Mouse (Mus musculus) T-helper 17 cell (primary cell): Measurements from ENCODE around the gene Trib2.

ENCODE experiments used
- in situ Hi-C, 2 experiments: fragments of 300-600 bp; cut with MboI, MseI; formaldehyde crosslinking; loops; 1 replicate in 1 of 2; 2 replicates in 1 of 2; pipeline ENCODE4 v1.15.1; 2025; ENCODE audit warnings: high pct_unique_total_duplicates in 2 of 2

Trib2 gene

DNA sequence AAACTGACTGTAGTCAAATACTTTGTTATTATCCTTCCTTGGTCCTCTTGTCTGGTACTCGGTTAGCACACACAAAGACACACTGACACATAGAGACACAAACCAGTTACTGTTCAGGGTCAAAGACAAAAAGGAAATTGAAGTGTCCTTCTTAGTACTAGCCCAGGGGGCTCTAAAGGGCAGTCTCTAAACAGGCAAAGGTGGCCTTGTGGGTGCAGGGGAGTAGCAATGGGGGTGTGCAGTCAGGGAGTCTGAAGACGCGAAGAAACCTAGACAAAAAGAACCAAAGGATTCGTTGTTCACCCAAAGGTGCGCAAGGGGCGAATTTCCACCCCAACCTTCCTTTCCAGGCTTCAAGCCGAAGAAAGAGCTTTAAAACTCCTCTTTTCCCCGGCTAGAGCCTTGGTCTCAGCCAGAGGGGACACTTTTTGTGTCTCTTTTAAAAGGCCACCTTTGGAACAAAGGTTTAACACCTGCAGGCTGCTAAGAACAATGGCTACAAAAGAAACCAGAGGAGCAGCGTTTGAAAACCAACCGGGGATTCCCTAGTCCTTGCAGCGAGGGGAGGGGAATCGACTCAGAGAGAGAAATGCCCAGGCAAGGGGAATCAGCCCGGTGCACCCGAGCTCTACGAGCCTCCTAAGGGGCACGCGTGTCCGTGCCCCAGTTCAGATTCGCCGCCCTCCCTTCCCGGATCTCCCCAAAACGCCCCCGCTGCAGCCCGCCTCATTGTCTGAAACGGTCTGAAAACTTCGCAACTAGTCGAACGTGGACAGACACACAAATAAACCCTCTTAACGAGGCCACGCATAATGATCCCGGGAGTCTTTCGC, 2.3 kb downstream of the Trib2 start:
- in situ Hi-C loops: loop anchor here (5.0 to 10.0 kb wide), 8 partner anchors 120 to 778 kb away; no protein-coding TSS in a partner anchor

DNA sequence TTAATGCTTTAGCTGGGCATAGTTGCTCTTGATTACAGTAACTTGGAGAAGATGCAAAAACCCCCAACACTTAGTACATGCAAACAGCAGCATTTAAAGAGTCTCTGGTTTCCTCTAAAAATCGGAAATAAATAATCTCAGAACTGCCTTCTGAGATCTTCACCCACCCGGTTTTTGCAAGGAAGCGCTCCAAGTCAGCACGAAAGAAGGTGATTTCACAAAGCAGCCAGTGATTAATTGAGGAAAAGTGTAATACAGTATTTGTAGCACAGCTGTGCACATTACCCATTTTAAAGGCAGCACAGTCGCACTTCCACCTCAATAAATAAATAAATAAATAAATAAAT, 2.9 kb downstream of the Trib2 start:
- in situ Hi-C loops: loop anchor here (10.0 kb wide), 3 partner anchors 121 to 361 kb away; no protein-coding TSS in a partner anchor

GRCm38 (mm10) chr12:15813133-15813818, 3.4 kb downstream of the Trib2 start:
- in situ Hi-C loops: loop anchor here (10.0 kb wide), 3 partner anchors 122 to 362 kb away; no protein-coding TSS in a partner anchor

GRCm38 (mm10) chr12:15812139-15812962, 4.4 kb downstream of the Trib2 start:
- in situ Hi-C loops: loop anchor here (10.0 kb wide), 3 partner anchors 122 to 362 kb away; no protein-coding TSS in a partner anchor

DNA sequence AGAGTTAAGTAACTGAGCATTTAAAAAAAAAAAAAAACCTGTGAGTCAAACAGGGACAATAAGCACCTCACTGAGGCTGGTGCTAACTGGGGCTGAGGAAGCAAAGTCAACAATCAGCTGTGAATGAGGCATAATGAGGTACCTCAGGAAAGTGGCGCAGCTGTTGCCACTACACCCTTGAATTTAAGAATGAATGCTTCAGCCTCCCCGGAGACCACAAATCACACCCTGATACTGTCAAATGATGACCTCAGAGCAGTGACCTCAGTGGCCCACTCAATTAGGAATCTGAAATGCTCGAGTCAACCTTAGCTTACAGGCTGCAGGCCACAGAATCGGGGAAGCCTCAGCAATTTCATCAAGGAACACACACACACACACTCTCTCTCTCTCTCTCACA, 5.0 kb downstream of the Trib2 start:
- in situ Hi-C loops: loop anchor here (10.0 kb wide), 3 partner anchors 123 to 363 kb away; no protein-coding TSS in a partner anchor

DNA sequence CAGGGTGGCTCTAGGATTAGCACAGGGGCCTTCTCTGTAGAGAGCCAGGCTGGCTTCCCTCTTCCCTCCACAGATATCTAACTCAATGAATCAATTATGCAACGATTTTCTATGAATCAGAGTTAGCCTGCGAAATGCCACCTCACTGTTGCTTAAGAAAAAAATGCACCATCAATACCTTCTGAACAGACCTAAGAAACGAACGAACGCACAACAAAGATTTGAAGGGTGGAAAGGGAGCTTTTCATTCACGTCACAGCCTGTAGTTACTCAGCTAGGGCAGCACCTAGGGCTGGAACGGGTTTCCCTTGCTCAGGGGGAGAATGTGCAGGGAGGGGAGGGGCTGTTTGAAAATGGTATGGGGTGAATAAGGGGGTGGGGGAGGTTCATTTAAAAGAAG, 5.8 kb downstream of the Trib2 start:
- in situ Hi-C loops: loop anchor here (10.0 kb wide), 3 partner anchors 124 to 364 kb away; no protein-coding TSS in a partner anchor

DNA sequence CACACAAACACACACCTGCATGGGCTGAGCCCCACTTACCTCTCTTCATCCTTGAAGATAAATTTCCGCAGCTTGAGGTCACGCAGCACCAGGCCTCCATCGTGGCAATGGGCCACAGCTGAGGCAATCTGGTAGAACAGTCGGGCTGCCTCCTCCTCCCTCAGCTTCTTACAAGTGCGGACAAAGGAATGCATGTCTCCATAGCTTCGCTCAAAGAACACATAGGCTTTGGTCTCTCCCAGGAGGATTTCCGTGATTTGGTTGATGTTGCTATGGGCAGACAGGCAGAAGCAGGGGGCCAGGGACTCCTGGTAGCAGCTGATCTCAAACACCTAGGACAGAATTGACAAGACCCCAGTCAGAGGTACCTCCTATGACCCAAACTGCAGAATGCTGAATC, 7.1 kb downstream of the Trib2 start:
- in situ Hi-C loops: loop anchor here (10.0 kb wide), 3 partner anchors 125 to 365 kb away; no protein-coding TSS in a partner anchor

GRCm38 (mm10) chr12:15809249-15809648, 7.5 kb downstream of the Trib2 start:
- in situ Hi-C loops: no loop called here

DNA sequence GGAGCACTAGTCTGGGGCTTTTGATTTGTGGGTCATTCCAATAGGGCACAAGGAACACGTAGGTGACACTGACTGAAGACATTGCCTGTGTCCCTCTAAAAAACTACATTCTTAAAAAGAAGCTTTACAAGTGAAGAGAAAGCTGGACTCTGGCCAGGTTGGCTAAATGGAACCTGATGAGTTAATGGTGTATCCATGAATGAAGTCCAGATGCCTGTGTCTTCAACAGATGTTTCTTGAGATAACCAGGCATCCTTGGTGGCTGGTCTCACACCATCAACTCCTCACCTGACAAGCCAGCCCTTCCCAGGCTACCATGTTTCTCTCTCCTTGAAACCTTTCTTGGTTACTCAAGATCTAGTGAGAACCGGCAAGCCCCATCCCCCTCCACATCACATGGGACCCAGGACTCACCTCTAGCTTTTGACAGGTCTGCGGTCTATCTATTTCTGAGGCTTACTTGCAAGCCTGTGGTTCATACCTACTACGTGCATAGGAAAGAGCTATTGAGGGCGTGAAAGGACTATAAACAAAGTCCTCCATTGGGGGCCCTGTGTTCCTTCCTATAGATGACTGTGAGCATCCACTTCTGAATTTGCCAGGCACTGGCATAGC, 8.4 kb downstream of the Trib2 start:
- in situ Hi-C loops: no loop called here

DNA sequence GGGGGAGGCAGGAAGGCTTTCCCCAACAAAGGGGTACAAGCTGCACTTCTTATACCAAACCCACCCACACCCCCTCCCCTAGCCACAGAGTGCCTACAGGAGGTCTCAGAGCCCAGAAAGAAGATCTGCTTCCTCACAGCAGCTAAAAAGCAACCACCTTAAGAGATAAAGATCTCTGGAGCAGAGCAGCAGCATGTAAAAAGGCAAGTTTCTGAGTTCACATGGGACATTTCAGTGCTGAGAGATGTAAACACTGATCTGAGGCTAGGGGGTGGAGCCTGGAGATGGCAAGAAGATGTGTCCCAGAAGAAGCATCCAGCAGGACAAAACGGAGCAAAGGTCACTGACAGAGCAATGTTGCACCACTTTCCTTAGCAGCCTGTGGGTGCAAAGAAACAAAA, 11.8 kb downstream of the Trib2 start:
- in situ Hi-C loops: loop anchor here in 1 of 2 experiments (5.0 kb wide), 1 partner anchor 527 kb away; no protein-coding TSS in a partner anchor

- in situ Hi-C loops: loop anchor here in 1 of 2 experiments (5.0 kb wide), 1 partner anchor 528 kb away; no protein-coding TSS in a partner anchor
These were observed 12.7 kb downstream of the Trib2 start for GRCm38 (mm10) chr12:15803936-15804438.

- in situ Hi-C loops: loop anchor here in 1 of 2 experiments (5.0 kb wide), 1 partner anchor 531 kb away; no protein-coding TSS in a partner anchor
These were observed 15.2 kb downstream of the Trib2 start for GRCm38 (mm10) chr12:15801571-15801930.

GRCm38 (mm10) chr12:15800914-15801570, 15.7 kb downstream of the Trib2 start:
- in situ Hi-C loops: loop anchor here in 1 of 2 experiments (5.0 kb wide), 1 partner anchor 531 kb away; no protein-coding TSS in a partner anchor

DNA sequence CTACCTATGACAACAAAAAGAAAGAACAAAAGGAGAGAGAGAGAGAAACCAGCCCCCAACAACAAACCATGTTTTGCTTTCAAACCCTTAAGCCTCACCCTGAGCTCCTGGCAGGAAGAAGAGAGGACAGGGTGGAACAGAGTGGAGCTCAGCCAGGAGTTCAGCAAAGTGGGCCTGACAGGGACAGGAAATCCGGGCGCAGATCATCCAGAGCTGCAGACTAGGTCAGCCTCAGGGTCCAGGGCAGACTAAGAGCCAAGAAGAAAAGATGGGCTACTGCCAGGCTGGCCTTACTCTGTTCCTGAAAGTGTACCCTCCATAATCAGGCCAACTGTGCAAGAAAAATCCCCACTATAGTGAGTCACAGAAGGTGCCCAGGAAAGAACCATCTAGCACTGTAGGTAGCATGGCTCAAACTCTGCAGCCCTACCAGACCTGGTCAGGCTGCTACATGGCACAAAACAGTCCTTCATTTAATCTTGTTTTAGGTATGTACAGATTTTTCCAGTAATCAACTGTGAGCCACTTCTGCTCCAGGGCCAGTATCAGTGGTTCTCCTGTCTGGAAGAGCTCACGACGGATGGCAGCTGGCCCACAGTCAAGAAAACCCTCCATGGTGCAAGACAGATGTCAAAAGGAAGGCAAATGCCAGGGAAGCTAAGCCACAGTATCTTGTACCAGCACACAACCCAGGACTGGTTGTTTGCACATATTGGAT, 16.4 kb downstream of the Trib2 start:
- in situ Hi-C loops: loop anchor here in 1 of 2 experiments (5.0 kb wide), 1 partner anchor 532 kb away; no protein-coding TSS in a partner anchor

DNA sequence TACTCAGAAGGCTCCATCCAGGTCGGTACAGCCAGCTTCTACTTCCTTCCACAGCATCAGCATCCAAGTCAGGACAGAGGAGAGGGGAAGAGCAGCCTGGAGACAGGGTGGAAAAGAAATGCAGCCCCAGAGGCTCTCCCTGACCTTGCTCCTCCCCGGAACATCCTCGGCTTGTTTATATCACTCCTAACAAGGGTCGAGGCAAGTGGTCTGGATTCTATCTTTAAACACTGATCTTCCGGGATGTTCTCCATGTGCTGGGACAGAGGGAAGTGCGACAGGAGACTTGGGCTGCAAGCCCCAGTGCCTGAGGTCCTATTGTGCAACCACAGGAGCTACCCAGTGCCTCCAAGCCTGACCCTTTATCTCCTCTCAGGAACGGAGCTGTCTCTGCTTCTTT, 18.7 kb downstream of the Trib2 start:
- in situ Hi-C loops: no loop called here

- in situ Hi-C loops: no loop called here
These were observed 20.8 kb downstream of the Trib2 start for GRCm38 (mm10) chr12:15795886-15796285.

- in situ Hi-C loops: no loop called here
These were observed 23.4 kb downstream of the Trib2 start for GRCm38 (mm10) chr12:15793336-15793735.

DNA sequence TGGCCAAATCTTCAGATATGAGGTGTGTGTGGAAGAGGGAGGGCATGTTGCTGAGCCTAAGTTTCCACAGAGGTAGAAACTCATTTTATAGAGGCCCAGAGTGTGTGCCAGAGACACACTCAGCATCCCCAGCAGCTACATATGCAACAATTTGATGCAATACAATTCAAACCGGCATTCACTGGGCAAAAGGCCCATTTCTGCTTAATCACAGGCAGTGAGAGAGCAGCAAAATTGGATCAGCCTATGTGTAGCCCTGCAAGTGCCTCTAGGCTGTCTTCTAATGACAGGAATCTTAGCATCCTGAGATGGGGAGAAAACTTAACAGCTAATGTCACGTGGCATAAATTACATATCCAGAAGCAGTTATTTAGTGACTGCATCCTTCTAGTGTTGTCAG, 26.5 kb downstream of the Trib2 start:
- in situ Hi-C loops: no loop called here

DNA sequence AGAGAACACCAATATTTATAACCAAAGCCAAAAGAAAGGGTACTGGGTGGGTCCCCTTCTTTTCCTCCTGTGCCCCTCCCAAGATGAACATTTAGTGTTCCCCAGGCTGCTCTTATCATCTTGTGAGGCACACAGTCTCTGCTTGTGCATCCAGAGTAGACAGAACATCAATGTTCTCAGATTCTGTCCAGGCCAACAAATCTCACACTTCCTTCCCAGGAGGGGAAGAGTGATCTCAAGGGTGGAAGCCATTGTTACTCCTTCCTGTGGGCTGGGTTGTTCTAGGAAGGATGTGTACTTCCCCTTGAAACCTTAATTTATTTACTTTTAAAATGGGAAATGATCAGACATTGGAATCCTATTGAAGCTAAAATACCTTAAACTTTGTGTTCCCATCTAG, 39.7 kb downstream of the Trib2 start:
- in situ Hi-C loops: no loop called here
